Mouse (Mus musculus): ENCODE data around the gene Olfr453.

GRCm38 (mm10) chr6:42742303-42742702 lies 3.1 kb downstream of the Olfr453 start:
- TF ChIP-seq GATA1 (IDR thresholded peaks at IDR 0.05; ENCODE audit: low read length) (no peak), TAL1 (IDR thresholded peaks at IDR 0.05; ENCODE audit: low read length) (no peak)
